Mouse (Mus musculus) CH12.LX (cell line): ENCODE data around the gene Mmrn2. TPM values are rescaled to one million over a fixed set of nuclear protein-coding genes. Genes with fewer than 3 reads are reported as not detected.

Experiments
- DNase-seq: peaks from one replicate; pipeline ENCODE4 v3.0.0-alpha.2; 2013; ENCODE audit errors: extremely low read depth
- H3K27ac ChIP-seq: 2 replicates; pipeline ENCODE4 v1.5.1; 2012; ENCODE audit warnings: low read depth, mild to moderate bottlenecking, control low read depth, moderate library complexity; ENCODE audit not compliant: insufficient read depth
- H3K27me3 ChIP-seq: replicated peaks from 2 replicates; pipeline ENCODE3; 2012; ENCODE audit warnings: inconsistent platforms
- H3K36me3 ChIP-seq, 2 experiments: replicated peaks in 1 of 2; 2 replicates each; pipeline versions ENCODE3 to v1.6.1; 2012; ENCODE audit warnings: inconsistent platforms in 1 of 2, low read length in 1 of 2, mild to moderate bottlenecking in 1 of 2, mixed read lengths in 1 of 2, moderate library complexity in 1 of 2; ENCODE audit not compliant: control insufficient read depth in 1 of 2, insufficient read depth in 1 of 2
- H3K4me1 ChIP-seq, 2 experiments: 2 replicates each; pipeline ENCODE4 v1.6.1; 2012; ENCODE audit warnings: inconsistent platforms in 1 of 2, moderate library complexity in 1 of 2; ENCODE audit not compliant: insufficient read depth in 2 of 2, control insufficient read depth in 1 of 2
- H3K4me2 ChIP-seq: 2 replicates; pipeline ENCODE4 v1.6.1; 2012; ENCODE audit warnings: low read depth, mild to moderate bottlenecking, control low read depth; ENCODE audit not compliant: poor library complexity, insufficient read depth, severe bottlenecking
- H3K4me3 ChIP-seq, 3 experiments: fragments of 150-350 bp in 1 of 3; sonication (generic) in 1 of 3; replicated peaks in 1 of 3; 2 replicates each; pipeline versions ENCODE3 to v1.5.1; 2011 to 2012; ENCODE audit warnings: low read depth in 2 of 3, low read length in 2 of 3, mild to moderate bottlenecking in 2 of 3, moderate library complexity in 2 of 3, control low read depth in 1 of 3, improper control_type of control experiment in 1 of 3, inconsistent platforms in 1 of 3, mixed read lengths in 1 of 3; ENCODE audit not compliant: poor library complexity in 1 of 3
- H3K79me2 ChIP-seq: replicated peaks from 2 replicates; pipeline ENCODE4 v1.6.1; 2012; ENCODE audit warnings: mild to moderate bottlenecking, moderate library complexity; ENCODE audit not compliant: control insufficient read depth, poor library complexity, insufficient read depth, severe bottlenecking; ENCODE audit errors: extremely low read depth
- H3K9ac ChIP-seq: 2 replicates; pipeline ENCODE4 v1.6.1; 2012; ENCODE audit warnings: low read depth, mild to moderate bottlenecking, control low read depth, moderate library complexity; ENCODE audit not compliant: insufficient read depth
- H3K9me3 ChIP-seq: replicated peaks from 2 replicates; pipeline ENCODE3; 2012; ENCODE audit warnings: low read length, inconsistent platforms, mixed read lengths
- BHLHE40 ChIP-seq: IDR thresholded peaks from 2 replicates; pipeline ENCODE4 v1.6.1; 2011; ENCODE audit warnings: mild to moderate bottlenecking, low read depth, low read length, improper control_type of control experiment
- CHD1 ChIP-seq: IDR thresholded peaks from 2 replicates; pipeline ENCODE4 v1.6.1; 2012; ENCODE audit warnings: low read depth, low read length, improper control_type of control experiment, inconsistent platforms
- CHD2 ChIP-seq: IDR thresholded peaks from 2 replicates; pipeline ENCODE4 v1.6.1; 2011; ENCODE audit warnings: low read length, improper control_type of control experiment
- E2F4 ChIP-seq: IDR thresholded peaks from 2 replicates; pipeline ENCODE4 v1.6.1; 2011; ENCODE audit warnings: low read depth, low read length, improper control_type of control experiment; ENCODE audit not compliant: insufficient replicate concordance
- GABPA ChIP-seq: IDR thresholded peaks from 2 replicates; pipeline ENCODE4 v1.6.1; 2012; ENCODE audit warnings: low read depth, low read length, improper control_type of control experiment, inconsistent platforms; ENCODE audit not compliant: insufficient replicate concordance
- HCFC1 ChIP-seq: IDR thresholded peaks from 2 replicates; pipeline ENCODE4 v1.6.1; 2012; ENCODE audit warnings: low read depth, mild to moderate bottlenecking, inconsistent platforms, low read length, improper control_type of control experiment
- IRF4 ChIP-seq: IDR thresholded peaks from 2 replicates; pipeline ENCODE4 v1.6.1; 2014; ENCODE audit warnings: low read depth, mild to moderate bottlenecking, inconsistent platforms, low read length, improper control_type of control experiment
- JUN ChIP-seq: IDR thresholded peaks from 2 replicates; pipeline ENCODE4 v1.6.1; 2011; ENCODE audit warnings: low read depth, mild to moderate bottlenecking, low read length, improper control_type of control experiment, moderate library complexity; ENCODE audit not compliant: insufficient read depth
- JUND ChIP-seq: conservative IDR thresholded peaks from 2 replicates; pipeline ENCODE4 v1.6.1; 2011; ENCODE audit warnings: low read depth, low read length, improper control_type of control experiment
- KAT2A ChIP-seq: IDR thresholded peaks from 2 replicates; pipeline ENCODE4 v1.6.1; 2012; ENCODE audit warnings: low read length, improper control_type of control experiment, inconsistent platforms; ENCODE audit not compliant: insufficient replicate concordance
- MXI1 ChIP-seq: IDR thresholded peaks from 2 replicates; pipeline ENCODE4 v1.6.1; 2011; ENCODE audit warnings: mild to moderate bottlenecking, low read depth, low read length, improper control_type of control experiment
- MYC ChIP-seq: IDR thresholded peaks from 2 replicates; pipeline ENCODE4 v1.6.1; 2011; ENCODE audit warnings: low read depth, mild to moderate bottlenecking, improper control_type of control experiment, low read length
- PAX5 ChIP-seq: IDR thresholded peaks from 2 replicates; pipeline ENCODE4 v1.6.1; 2012; ENCODE audit warnings: low read length, inconsistent platforms, mixed read lengths
- POLR2AphosphoS2 ChIP-seq: IDR thresholded peaks from 2 replicates; pipeline ENCODE4 v1.6.1; 2011; ENCODE audit warnings: low read depth, low read length, improper control_type of control experiment
- SIN3A ChIP-seq: IDR thresholded peaks from 2 replicates; pipeline ENCODE4 v1.6.1; 2012; ENCODE audit warnings: low read length, improper control_type of control experiment, inconsistent platforms
- SMC3 ChIP-seq: IDR thresholded peaks from 2 replicates; pipeline ENCODE4 v1.6.1; 2011; ENCODE audit warnings: low read depth, low read length, improper control_type of control experiment
- TCF12 ChIP-seq: IDR thresholded peaks from 2 replicates; pipeline ENCODE4 v1.6.1; 2014; ENCODE audit warnings: low read depth, mild to moderate bottlenecking, inconsistent platforms, low read length, improper control_type of control experiment
- USF1 ChIP-seq: IDR thresholded peaks from 2 replicates; pipeline ENCODE4 v1.6.1; 2014; ENCODE audit warnings: low read depth, mild to moderate bottlenecking, inconsistent platforms, low read length, improper control_type of control experiment
- USF2 ChIP-seq: conservative IDR thresholded peaks from 2 replicates; pipeline ENCODE4 v1.6.1; 2011; ENCODE audit warnings: low read depth, low read length, improper control_type of control experiment
- ZNF384 ChIP-seq: IDR thresholded peaks from 2 replicates; pipeline ENCODE4 v1.6.1; 2012; ENCODE audit warnings: low read depth, low read length, improper control_type of control experiment, inconsistent platforms
- dilution Hi-C: fragments of 300-500 bp; cut with MboI; formaldehyde crosslinking; loops from 2 replicates; pipeline ENCODE4 v1.14.3; 2020; ENCODE audit warnings: low sequenced_read_pairs; ENCODE audit not compliant: extremely low pct_unique_long_range_greater_than_20kb, extremely low pct_ligation_motif_present
- in situ Hi-C: fragments of 300-500 bp; cut with MboI; formaldehyde crosslinking; loops from 3 replicates; pipeline ENCODE4 v1.14.3; 2019; ENCODE audit warnings: low sequenced_read_pairs, low pct_ligation_motif_present, low pct_unique_long_range_greater_than_20kb, mixed read lengths
- polyA plus RNA-seq: library from polyadenylated mRNA; unstranded; fragments of >175 nt; gene quantifications from 2 replicates; pipeline ENCODE4 v1.2.1, GENCODE M21; 2012; ENCODE audit warnings: low read depth; ENCODE audit not compliant: insufficient read length
- total RNA-seq, 2 experiments: library from RNA; depleted of rRNA; stranded (reverse); fragments of 300-350 nt in 1 of 2; fragments of >200 nt in 1 of 2; gene quantifications; 2 replicates each; pipeline ENCODE4 v1.2.3; 2012 to 2014

The Mmrn2 gene
- total and polyA plus RNA-seq, 3 experiments, result 0.06 TPM; not detected in 2

DNA sequence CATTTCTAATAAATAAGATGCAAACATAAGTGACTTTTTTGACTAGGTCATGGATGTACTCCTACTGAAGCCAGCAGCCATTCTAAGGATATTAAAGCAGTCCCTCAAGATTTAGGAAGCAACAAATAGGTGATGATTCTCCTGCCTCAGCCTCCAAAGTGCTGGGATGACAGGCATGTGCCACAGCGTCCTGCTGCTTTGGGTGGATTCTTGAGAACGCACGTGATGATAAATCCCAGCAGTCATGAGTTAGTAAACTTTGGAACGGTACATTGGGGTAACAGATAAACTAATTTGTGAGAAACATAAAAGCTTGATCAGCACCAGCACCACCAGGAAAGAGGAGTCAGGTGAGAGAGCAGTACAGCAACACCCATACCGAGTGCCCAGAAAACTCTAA is 75.2 kb downstream of the Mmrn2 start:
- in situ Hi-C loops, result no loop called here
- Histone ChIP-seq H3K4me1 (peaks cover 2 to 33% of the 10 kb centered on the region in 2 experiments; a peak in 2 of 4 replicates), H3K9ac (no peak overlapping the region), H3K27me3 (no peaks in the 10 kb centered on the region), H3K4me2 (no peak overlapping the region), H3K4me3 (no peak overlapping the region)
- TF ChIP-seq HCFC1 (no peak), SIN3A (no peak), ZNF384 (no peak), BHLHE40 (no peak), USF1 (no peak), CHD2 (no peak), JUN (no peak), USF2 (no peak), CHD1 (no peak), TCF12 (no peak), GABPA (no peak), IRF4 (no peak), MYC (no peak), SMC3 (no peak), JUND (no peak), PAX5 (no peak), MXI1 (no peak)
- TF ChIP-seq, all 38 proteins: peak for 0
- DNase-seq, result no peak
- Histone ChIP-seq H3K36me3 (peaks cover 8 to 40% of the 10 kb centered on the region in 2 experiments), H3K9me3 (no peaks in the 10 kb centered on the region), H3K27ac (no peak overlapping the region), H3K79me2 (peaks cover 3% of the 10 kb centered on the region)
- dilution Hi-C loops, result no loop called here

DNA sequence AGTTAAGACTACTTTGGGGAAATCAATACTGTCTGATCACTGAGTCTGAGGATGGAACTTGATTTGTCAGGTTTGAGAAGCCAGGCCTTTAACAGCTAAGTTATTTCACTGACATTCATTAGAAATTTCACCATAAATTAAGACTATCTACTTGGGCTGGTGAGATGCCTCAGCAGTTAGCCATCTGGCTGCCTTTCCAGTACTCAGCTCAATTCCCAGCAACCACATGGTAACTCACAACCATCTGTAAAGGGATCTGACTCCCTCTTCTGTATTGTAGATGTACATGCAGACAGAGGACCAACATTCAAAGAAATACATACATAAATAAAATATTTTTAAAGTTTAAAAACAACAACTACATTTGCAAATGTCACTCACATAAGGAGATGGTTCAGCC is 76.6 kb downstream of the Mmrn2 start:
- in situ Hi-C loops (no loop called here), dilution Hi-C loops (no loop called here)
- Histone ChIP-seq H3K36me3 (peaks cover 7 to 42% of the 10 kb centered on the region in 2 experiments), H3K4me2 (no peak overlapping the region), H3K9me3 (no peaks in the 10 kb centered on the region), H3K79me2 (peaks cover 3% of the 10 kb centered on the region), H3K4me3 (no peak overlapping the region), H3K9ac (no peak overlapping the region), H3K4me1 (peaks cover 2 to 43% of the 10 kb centered on the region in 2 experiments; a peak in 2 of 4 replicates), H3K27ac (no peak overlapping the region), H3K27me3 (no peaks in the 10 kb centered on the region)
- no peak for TF ChIP-seq KAT2A
- no peak for TF ChIP-seq ZNF384
- no peak for TF ChIP-seq E2F4
- TF ChIP-seq POLR2AphosphoS2, result no peak
- no peak for TF ChIP-seq MYC
- no peak for DNase-seq
